Comparison of ENCODE assay signal across 10 mouse cellular contexts in genomic region chr7:112841484-112841883, GRCm38 (mm10).
DNase-seq lines count a peak whose midpoint lies in the region; ATAC-seq and TF ChIP-seq lines count a peak whose summit lies in the region.
"Had no signal": no experiment of that assay in that cellular context is flagged by ENCODE, and none has a peak within 500 bp of the region (broad histone marks: within the 10 kb centered on the region; RNA-seq: fewer than 3 reads in every experiment).

No protein-coding gene starts in this region.

- no peak for DNase-seq in kidney, adult 2 months
- no peak for DNase-seq in kidney, postnatal 36 days
- DNase-seq in cerebellum, postnatal 36 days = no peak
- no peak for DNase-seq in right cerebral cortex, adult 18-20 months
- DNase-seq in urinary bladder, postnatal 14 days (ENCODE audit: low spot score) = no peak
- DNase-seq: adrenal gland, adult 8-10 months had no signal

- TF ChIP-seq POLR2A in kidney, adult 2 months (IDR thresholded peaks at IDR 0.05; ENCODE audit: low read depth, low read length) = no peak
- TF ChIP-seq POLR2A in cortical plate, adult 2 months (IDR thresholded peaks at IDR 0.05; ENCODE audit: extremely low read depth, insufficient read depth, low read length) = no peak

- H3K4me3 ChIP-seq in kidney, adult 2 months (ENCODE audit: insufficient read depth, low read depth, low read length) = no peak overlapping the region
- H3K4me3 ChIP-seq in cortical plate, adult 2 months (ENCODE audit: insufficient read depth, low read length) = peak overlapping the region; percentile 13; the same call in 1 of the 2 replicates
- peak overlapping the region; percentile 25 for H3K4me3 ChIP-seq in hindbrain, embryonic 13.5 days
- H3K4me3 ChIP-seq in midbrain, embryonic 15.5 days = peak overlapping the region; percentile 25

- H3K9ac ChIP-seq in hindbrain, embryonic 13.5 days = peak overlapping the region; percentile 51; the same call in 1 of the 2 replicates
- peak overlapping the region; percentile 19; the same call in 1 of the 2 replicates for H3K9ac ChIP-seq in midbrain, embryonic 15.5 days

- peak overlapping the region; percentile 75; the same call in 1 of the 2 replicates for H3K27ac ChIP-seq in kidney, adult 2 months (ENCODE audit: insufficient read depth, low read depth, low read length)
- H3K27ac ChIP-seq in cortical plate, adult 2 months (ENCODE audit: insufficient read depth, low read length) = no peak overlapping the region; the same call in 1 of the 2 replicates
- peak overlapping the region; percentile 83 for H3K27ac ChIP-seq in hindbrain, embryonic 13.5 days
- H3K27ac ChIP-seq in midbrain, embryonic 15.5 days = peak overlapping the region; percentile 78

- 54% methylated on average over 8 of the region's 8 CpGs for WGBS in kidney, adult 2 months
- WGBS in hindbrain, embryonic 13.5 days = 12% methylated on average over 8 of the region's 8 CpGs
- WGBS in midbrain, embryonic 15.5 days = 4% methylated on average over 8 of the region's 8 CpGs

- ATAC-seq in hindbrain, embryonic 13.5 days (ENCODE audit: low FRiP score) = no peak
- peak; percentile 60; the same call in 1 of the 2 replicates for ATAC-seq in midbrain, embryonic 15.5 days (replicated peaks)

- no peaks in the 10 kb centered on the region; the same call in 1 of the 2 replicates for H3K36me3 ChIP-seq in kidney, adult 2 months (ENCODE audit: control insufficient read depth, insufficient read depth, low read length)
- no peaks in the 10 kb centered on the region for H3K36me3 ChIP-seq in hindbrain, embryonic 13.5 days
- H3K36me3 ChIP-seq in midbrain, embryonic 15.5 days (replicated peaks) = no peaks in the 10 kb centered on the region

- no peaks in the 10 kb centered on the region for H3K9me3 ChIP-seq in hindbrain, embryonic 13.5 days
- H3K9me3 ChIP-seq in midbrain, embryonic 15.5 days = no peaks in the 10 kb centered on the region

- H3K4me1 ChIP-seq in kidney, adult 2 months (ENCODE audit: control insufficient read depth, insufficient read depth, low read length) = peaks cover 13% of the 10 kb centered on the region; the same call in 1 of the 2 replicates
- H3K4me1 ChIP-seq in cortical plate, adult 2 months (ENCODE audit: control insufficient read depth, insufficient read depth, low read length) = peaks cover 3% of the 10 kb centered on the region; the same call in 1 of the 2 replicates
- peaks cover 33% of the 10 kb centered on the region for H3K4me1 ChIP-seq in hindbrain, embryonic 13.5 days (replicated peaks)
- peaks cover 30% of the 10 kb centered on the region for H3K4me1 ChIP-seq in midbrain, embryonic 15.5 days

- no peaks in the 10 kb centered on the region for H3K27me3 ChIP-seq in kidney, adult 2 months (replicated peaks; ENCODE audit: control insufficient read depth, insufficient read depth, low read length)
- H3K27me3 ChIP-seq in hindbrain, embryonic 13.5 days = no peaks in the 10 kb centered on the region
- H3K27me3 ChIP-seq in midbrain, embryonic 15.5 days (replicated peaks) = no peaks in the 10 kb centered on the region
- H3K27me3 ChIP-seq: CH12.LX had no signal

- H3K4me2 ChIP-seq in hindbrain, embryonic 13.5 days = peak overlapping the region; percentile 50
- H3K4me2 ChIP-seq in midbrain, embryonic 15.5 days = peak overlapping the region; percentile 46

- TF ChIP-seq CTCF in kidney, adult 2 months (conservative IDR thresholded peaks at IDR 0.05; ENCODE audit: insufficient read depth, insufficient read length, low read depth, low read length) = no peak
- TF ChIP-seq CTCF in cortical plate, adult 2 months (IDR thresholded peaks at IDR 0.05; ENCODE audit: extremely low read depth, insufficient read depth, low read length) = no peak
